Mouse (Mus musculus) lung, adult 2 months (tissue): ENCODE measurements around the gene Ube4b. TPM values are rescaled to one million over a fixed set of nuclear protein-coding genes. Genes with fewer than 3 reads are reported as not detected.
"Not testable (repeated sequence)": the region's sequence is repeated elsewhere in the genome, so short reads cannot be mapped to it uniquely, and the experiment has no call there.

Source experiments
- DNase-seq: peaks from one replicate; pipeline ENCODE4 v3.0.0; 2022
- H3K4me1 ChIP-seq: fragments of 200-500 bp; 2 replicates; pipeline ENCODE4 v1.6.1; 2011; ENCODE audit warnings: low read length; ENCODE audit not compliant: control insufficient read depth, insufficient read depth
- H3K4me3 ChIP-seq: fragments of 200-500 bp; replicated peaks from 2 replicates; pipeline ENCODE3; 2011; ENCODE audit warnings: low read depth, mild to moderate bottlenecking, control low read depth, low read length; ENCODE audit errors: extremely low read depth
- CTCF ChIP-seq: fragments of 200-500 bp; IDR thresholded peaks from 2 replicates; pipeline ENCODE4 v1.5.1; 2011; ENCODE audit warnings: mild to moderate bottlenecking, low read length, control low read depth; ENCODE audit not compliant: insufficient read depth
- POLR2A ChIP-seq: fragments of 200-500 bp; IDR thresholded peaks from 2 replicates; pipeline ENCODE4 v1.6.1; 2011; ENCODE audit warnings: low read depth, mild to moderate bottlenecking, control low read depth, low read length, borderline replicate concordance; ENCODE audit errors: extremely low read depth
- WGBS: fragments of 180-500 bp; shearing (Covaris S2); methylation state at CpG from one replicate; pipeline ENCODE4 v1.1.7; 2018; 5-methylcytosine and 5-hydroxymethylcytosine counted together
- polyA plus RNA-seq: library from polyadenylated mRNA; depleted of rRNA; stranded (reverse); fragments of >200 nt; gene quantifications from 2 replicates; pipeline ENCODE4 v1.2.3, GENCODE M21; 2012; rRNA removed

The Ube4b gene
- 51.0 and 53.3 TPM in 2 replicates for polyA plus RNA-seq

GRCm38 (mm10) chr4:149426325-149427199 is at the start of gene Ube4b:
Gene Ube4b, minus strand, starts transcription at chr4:149426749.
- TF ChIP-seq CTCF, result no peak
- peak; percentile 51; the same call in 1 of the 2 replicates for TF ChIP-seq POLR2A
- Histone ChIP-seq H3K4me1 (peaks cover 5% of the 10 kb centered on the region), H3K4me3 (peak within 1 kb of the TSS; percentile 97)
- DNase-seq, result peak; percentile 91
- WGBS, result 2% methylated on average over 50 of the region's 50 CpGs

DNA sequence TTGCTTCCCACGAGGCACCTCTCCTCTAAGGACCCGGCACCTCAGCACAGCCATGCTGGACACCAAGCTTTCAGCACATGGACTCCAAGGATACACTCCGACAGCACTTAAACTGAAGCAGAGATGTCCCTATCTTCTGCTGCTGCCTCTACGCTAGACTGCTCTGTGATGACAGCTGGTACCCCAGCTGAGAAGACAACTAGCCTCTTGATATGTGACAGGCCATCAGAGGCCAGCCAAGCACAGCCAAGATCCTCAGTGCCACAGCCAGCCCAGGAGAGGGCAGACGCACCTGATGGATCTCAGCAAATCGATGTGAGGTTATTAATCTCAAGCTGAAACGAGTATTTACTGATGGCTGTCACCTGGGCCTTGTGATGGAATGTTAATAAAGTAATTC is 48.5 kb upstream of the Ube4b start:
- WGBS, result 67% methylated on average over 7 of the region's 7 CpGs
- H3K4me3 ChIP-seq, result no peak overlapping the region
- H3K4me1 ChIP-seq, result no peaks in the 10 kb centered on the region
- DNase-seq, result no peak
- no peak for TF ChIP-seq POLR2A
- TF ChIP-seq CTCF, result no peak

GRCm38 (mm10) chr4:149469557-149469956 is 43.0 kb upstream of the Ube4b start:
- no peak overlapping the region for H3K4me3 ChIP-seq
- 88% methylated on average over 3 of the region's 3 CpGs for WGBS

DNA sequence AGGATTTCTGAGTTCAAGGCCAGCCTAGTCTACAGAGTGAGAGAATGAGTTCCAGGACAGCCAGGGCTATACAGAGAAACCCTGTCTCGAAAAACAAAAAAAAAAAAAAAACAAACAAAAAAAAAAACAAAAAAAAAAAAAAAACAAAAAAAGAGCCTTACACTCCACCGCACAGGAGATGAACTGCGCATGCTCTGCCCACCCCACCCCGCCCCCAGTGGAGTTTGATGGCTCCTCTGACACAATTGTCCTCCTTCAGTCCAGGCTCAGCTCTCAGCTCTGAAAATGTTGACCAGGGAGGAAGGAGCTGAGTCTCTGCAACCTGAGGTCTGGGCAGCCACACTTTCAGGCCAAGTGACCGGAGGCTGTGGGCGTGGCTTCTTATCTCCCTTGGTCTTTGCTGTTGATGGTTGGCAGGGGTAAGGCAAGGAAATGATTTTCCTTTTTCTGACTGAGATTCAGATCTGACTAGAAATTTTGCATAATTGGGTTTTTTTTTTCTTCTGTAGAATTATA is 36.9 kb upstream of the Ube4b start:
- TF ChIP-seq CTCF, result no peak
- TF ChIP-seq POLR2A, result no peak
- WGBS, result 69% methylated on average over 6 of the region's 6 CpGs
- Histone ChIP-seq H3K4me3 (no peak overlapping the region), H3K4me1 (no peaks in the 10 kb centered on the region)
- DNase-seq, result no peak

More at GRCm38 (mm10) chr4:149469557-149469956, 43.0 kb upstream of the Ube4b start:
- no peaks in the 10 kb centered on the region for H3K4me1 ChIP-seq
- DNase-seq, result no peak
- no peak for TF ChIP-seq CTCF
- no peak for TF ChIP-seq POLR2A

GRCm38 (mm10) chr4:149462305-149462971 is 35.9 kb upstream of the Ube4b start:
- H3K4me3 ChIP-seq, result no peak overlapping the region
- TF ChIP-seq POLR2A, result no peak
- TF ChIP-seq CTCF, result no peak
- WGBS, result 62% methylated on average over 6 of the region's 6 CpGs
- DNase-seq, result no peak
- no peaks in the 10 kb centered on the region for H3K4me1 ChIP-seq

- DNase-seq, result no peak
- TF ChIP-seq CTCF (no peak), POLR2A (no peak)
Measured at GRCm38 (mm10) chr4:149461579-149462304, 35.2 kb upstream of the Ube4b start.

DNA sequence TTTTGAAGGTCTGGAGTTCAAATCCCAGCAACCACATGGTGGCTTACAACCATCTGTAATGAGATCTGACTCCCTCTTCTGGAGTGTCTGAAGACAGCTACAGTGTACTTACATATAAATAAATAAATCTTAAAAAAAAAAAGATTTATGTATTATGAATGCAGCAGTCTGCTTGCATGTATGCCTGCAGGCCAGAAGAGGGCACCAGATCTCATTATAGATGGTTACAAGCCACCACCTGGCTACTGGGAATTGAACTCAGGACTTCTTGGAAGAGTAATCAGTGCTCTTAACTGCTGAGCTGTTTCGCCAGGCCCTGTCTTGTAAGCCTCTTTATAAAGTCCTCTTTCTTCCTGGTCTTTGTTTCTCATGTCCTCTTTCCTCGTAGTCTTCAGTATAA is 33.9 kb upstream of the Ube4b start:
- WGBS, result 98% methylated on average over 2 of the region's 2 CpGs
- DNase-seq, H3K4me1 ChIP-seq, H3K4me3 ChIP-seq: not testable (repeated sequence)

More at GRCm38 (mm10) chr4:149461579-149462304, 35.2 kb upstream of the Ube4b start:
- Histone ChIP-seq H3K4me3 (no peak overlapping the region), H3K4me1 (no peaks in the 10 kb centered on the region)
- 51% methylated on average over 7 of the region's 7 CpGs for WGBS

- no peak for DNase-seq
- 69% methylated on average over 1 of the region's 1 CpGs for WGBS
- Histone ChIP-seq H3K4me3 (no peak overlapping the region), H3K4me1 (no peaks in the 10 kb centered on the region)
- no peak for TF ChIP-seq POLR2A
Measured at GRCm38 (mm10) chr4:149459425-149459824, 32.9 kb upstream of the Ube4b start.

DNA sequence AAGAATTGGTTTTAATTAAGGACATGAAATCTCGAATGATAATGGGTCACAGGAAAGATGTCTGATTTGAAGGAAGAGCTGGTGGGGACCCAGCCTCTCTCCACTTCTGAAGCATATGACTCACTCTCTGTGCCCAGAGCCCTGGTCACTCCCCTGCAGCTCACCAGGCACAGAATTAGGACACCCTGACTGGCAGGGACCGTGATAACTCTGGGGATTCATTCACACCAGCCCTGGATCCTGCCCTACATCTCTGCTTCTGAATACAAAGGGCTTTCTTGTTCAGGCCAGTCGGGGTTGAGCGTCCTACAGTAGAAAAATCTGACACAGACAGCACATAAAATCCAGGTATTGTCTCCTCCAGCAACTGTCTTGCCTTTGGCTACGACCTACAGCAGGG is 32.0 kb upstream of the Ube4b start:
- no peak for DNase-seq
- 63% methylated on average over 5 of the region's 5 CpGs for WGBS

More for the DNA sequence above, 32.0 kb upstream of the Ube4b start:
- no peak overlapping the region for H3K4me3 ChIP-seq
- TF ChIP-seq CTCF (no peak), POLR2A (no peak)
- no peaks in the 10 kb centered on the region for H3K4me1 ChIP-seq
